Mouse (Mus musculus): ENCODE results near the gene Rpl7l1.
A peak's percentile ranks its signal among the peaks of the same experiment; 100 is the strongest.
"Not testable (repeated sequence)": the region's sequence is repeated elsewhere in the genome, so short reads cannot be mapped to it uniquely, and the experiment has no call there.

Rpl7l1 gene

DNA sequence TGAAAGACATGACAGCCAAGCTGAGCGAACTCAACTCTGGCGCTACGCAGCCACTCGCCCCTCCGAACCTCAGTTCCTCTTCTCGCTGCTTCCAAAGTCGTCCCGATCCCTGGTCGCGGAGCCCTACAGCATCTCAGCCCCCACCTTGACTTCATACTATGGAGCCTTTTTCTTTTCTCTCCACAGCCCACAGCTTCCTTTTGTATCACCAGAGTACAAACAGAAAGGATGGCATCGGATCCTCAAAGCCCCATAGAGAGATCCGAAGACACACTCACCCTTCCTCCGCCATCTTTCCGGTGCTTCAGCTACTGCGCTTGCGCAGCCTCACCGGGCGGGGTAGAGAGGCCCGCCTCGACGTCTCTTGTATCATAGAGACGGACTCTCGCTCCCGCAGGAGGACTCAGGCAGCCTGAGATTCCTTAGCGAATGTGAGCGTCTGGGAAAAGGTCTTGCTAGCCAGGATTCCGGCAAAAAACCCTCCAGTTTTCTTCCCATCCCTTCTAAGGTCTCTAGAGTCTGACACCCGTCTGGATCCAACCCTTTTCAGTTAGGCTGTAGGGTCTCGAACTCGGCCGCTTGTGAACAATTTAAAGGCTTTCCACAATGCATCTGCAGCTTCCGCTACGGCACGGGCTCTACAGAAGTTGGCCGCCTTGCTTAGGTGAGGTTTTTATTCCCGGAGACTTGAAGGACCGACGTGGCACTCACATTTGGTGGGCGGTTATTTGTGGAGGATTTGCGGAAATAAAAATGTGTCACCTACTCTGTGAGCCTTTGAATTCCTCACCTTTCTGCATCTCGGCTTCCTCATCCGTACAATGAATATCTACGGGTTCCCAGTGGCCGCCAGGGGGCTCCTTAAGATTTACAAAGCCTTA lies at the start of gene Rpl7l1:
Gene Rpl7l1 (minus strand): TSS at position 332 of the 881 bp plus-strand sequence.
- DNase-seq (ENCODE audit: low spot score) = peak; percentile 93

DNA sequence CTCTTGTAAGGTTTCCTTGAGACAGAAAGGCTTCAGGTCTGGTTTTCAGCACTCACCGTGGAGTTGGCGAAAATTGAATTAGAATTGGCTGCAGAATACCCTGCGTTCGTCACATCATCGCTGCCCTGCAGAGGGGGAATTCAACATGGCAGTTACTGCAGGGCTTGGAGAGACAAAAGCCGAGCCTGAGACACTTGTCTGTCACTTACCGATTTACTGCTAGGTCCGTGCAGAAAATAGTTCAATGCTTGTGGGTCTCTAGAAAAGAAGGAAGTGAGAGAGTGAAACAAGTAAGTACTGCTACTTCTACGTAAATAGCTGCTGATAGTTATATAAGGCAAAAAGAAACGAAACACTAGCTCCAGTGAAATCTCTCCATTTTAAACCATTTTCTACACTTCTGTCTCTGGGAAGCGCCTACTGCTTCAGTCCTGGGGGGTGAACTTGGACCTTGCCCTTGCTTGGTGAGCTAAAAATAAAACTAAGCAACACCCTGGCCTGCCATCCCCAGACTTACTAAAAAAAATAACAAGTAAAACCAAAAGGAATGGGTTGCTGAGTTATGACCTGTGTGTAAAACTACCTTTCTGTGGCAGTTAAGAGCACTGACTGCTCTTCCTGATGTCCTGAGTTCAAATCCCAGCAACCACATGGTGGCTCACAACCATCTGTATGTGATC lies 47.5 kb upstream of the Rpl7l1 start:
- DNase-seq (ENCODE audit: low spot score) = no peak

DNA sequence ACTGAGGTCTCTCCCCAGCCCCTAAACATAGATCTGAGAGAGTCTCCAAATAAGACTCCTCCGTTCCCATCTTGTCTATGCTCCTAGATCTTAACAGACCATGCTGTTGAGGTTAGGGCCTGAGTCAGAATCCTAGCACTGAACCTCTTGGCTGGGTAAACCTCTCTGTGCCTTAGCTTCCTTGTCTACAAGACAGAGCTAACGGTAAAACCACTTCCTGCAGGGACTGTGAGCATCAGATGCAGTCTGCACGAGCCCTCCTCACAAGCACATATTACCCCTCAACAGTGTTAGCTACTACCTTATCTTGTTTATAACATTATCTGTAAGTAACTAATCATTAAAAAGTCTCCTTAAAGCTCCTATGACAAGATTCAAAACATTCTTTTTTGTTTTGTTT lies 46.5 kb upstream of the Rpl7l1 start:
- no peak for DNase-seq (ENCODE audit: low spot score)

DNA sequence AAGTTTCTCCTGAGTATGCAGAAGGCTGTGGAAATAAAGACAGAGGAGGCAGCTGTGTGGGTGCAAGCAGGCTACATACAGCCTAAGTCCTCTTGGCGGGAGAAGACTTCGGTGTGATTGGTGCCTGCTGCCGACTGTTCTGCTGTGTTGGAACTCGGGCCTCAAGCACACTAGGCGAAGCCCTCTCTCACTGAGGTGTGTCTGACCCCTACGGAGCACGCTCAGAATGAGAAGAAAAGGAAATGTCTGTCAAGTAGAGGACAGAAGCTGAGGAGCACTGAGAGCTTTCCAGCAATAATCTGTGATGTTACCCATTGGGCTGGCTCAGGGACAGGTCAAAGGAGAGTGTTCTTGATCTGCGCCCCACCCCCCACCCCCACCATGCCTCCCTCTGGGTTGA lies 40.6 kb upstream of the Rpl7l1 start:
- DNase-seq (ENCODE audit: low spot score) = no peak

DNA sequence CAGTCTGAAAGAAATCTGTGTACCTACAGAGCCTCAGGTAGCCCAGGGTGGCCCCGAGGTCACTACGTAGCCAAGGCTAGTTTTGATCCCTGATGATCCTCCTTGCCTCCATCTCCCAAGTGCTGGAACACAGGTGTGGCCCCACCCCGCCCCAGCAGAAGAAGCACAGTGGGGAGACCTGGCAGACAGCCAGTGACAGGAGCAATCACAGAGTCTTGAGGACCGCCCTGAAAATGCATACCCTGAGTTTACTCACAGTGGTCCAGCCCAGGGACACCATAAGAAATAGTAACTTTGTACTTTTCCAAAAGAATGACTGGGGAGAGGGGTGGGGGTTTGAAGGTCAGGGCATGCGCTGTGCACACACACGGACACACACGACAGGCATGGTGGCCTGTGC lies 38.2 kb upstream of the Rpl7l1 start:
- DNase-seq (ENCODE audit: low spot score) = no peak

DNA sequence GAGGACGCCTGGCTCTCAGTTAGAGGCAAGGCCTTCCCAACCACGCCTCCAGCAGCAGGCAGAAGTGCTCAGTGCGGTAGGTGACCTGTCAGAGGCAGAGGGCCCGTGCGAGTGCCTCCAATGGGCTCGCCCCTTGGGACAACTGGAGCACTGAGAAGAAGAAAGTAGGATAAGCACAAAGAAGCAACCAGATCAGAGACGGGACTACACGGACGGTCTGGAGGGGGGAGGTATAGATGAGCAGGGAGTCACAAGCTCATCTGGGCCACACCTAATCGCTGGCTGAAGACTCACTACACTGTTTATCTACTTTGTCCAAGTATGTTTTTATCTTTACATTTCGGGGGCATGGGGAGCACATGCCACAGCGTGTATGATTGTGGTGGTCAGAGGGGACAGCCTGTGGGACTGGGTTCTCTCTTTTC lies 35.3 kb upstream of the Rpl7l1 start:
- DNase-seq (ENCODE audit: low spot score) = no peak

DNA sequence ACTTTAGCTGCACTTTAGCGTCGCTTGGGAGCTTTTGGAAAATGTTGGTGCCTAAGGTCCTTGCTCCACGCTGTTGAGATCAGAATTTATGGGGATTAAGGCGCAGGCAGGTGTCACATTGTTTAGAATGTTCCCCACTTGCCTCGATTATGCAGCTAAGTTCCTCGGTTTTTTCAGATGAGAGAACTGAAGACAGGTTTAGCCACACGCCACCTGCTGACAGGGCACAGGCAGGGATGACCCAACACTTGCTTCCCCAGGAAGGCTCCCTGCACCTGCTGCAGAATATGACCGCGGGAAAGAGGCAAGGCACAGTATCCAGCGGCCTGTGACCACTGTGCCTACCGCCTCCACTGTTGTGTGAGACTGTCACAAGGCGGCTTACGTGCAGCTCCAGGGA lies 33.8 kb upstream of the Rpl7l1 start:
- DNase-seq (ENCODE audit: low spot score) = no peak

DNA sequence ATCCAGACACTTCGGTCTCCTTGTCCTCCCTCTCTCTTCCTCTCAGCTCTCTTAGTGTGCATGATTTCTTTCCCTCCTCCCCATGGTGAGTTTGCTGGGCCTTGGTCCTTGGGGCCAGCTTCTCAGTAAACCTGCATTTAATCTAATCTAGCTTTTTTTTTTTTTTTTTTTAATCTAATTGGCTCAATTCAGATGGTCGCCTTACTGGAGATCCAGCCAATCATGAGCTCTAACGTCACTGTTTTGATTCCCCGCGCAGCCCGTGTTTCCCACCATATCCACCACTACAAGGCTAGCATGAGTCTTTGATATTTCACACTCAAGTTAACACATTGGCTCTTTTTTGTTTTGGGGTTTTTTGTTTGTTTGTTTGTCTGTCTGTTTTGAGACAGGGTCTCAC lies 32.0 kb upstream of the Rpl7l1 start:
- no peak for DNase-seq (ENCODE audit: low spot score)

DNA sequence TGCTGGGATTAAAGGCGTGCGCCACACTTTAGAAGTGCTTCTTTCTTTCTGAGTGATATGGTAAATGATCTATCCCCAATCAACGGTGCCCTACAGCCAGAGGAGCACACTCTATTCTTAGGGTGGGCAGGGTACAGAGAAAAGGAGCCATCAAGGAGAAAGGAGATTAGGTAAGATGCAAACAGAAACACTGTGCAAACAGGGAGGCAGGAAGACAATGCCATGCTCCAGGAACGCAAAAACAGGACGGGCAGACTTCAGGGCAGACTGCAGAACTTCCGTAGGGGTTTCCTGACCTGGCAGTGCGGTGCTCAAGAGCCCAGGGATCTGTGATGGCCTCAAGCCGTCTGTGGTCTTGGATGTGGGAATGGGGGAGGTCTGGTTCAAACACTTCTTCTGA lies 31.2 kb upstream of the Rpl7l1 start:
- no peak for DNase-seq (ENCODE audit: low spot score)

DNA sequence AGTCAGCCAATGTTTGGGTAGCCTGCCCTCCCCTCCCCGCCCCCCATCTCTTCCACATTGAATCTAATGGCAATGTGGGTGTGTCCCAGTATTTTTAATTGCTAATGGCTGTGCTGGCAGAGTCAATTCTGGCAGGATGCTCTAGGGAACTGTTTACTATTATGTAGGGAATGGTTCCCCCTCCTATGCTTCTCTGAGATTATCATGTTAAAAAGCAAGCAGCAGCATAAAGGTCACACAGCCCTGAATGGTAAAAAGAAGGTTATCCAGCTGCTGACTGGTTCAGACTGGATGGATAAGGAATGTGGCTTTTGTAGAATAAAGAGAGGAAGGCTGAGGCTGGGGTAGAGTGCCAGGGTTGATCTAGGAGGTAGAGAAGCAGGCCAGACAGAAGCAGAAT lies 30.0 kb upstream of the Rpl7l1 start:
- DNase-seq (ENCODE audit: low spot score) = no peak

DNA sequence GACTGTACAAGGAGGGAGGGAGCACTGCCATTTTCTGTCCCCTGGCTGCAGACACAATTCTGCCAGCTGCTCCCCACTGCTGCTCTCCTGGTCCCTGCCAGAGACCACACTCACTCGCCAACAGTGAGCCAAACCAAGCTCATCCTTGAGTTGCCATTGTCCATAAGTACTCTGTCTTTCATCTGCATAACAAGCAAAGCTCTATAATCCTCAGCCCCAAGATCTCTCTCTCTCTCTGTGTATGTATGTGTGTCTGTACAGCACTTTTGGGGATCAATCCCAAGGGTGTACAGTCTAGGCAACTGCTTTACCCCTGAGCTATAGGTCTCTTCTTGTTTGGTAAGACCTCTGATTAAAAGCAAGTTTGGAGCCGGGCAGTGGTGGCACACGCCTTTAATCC lies 28.2 kb upstream of the Rpl7l1 start:
- no peak for DNase-seq (ENCODE audit: low spot score)

DNA sequence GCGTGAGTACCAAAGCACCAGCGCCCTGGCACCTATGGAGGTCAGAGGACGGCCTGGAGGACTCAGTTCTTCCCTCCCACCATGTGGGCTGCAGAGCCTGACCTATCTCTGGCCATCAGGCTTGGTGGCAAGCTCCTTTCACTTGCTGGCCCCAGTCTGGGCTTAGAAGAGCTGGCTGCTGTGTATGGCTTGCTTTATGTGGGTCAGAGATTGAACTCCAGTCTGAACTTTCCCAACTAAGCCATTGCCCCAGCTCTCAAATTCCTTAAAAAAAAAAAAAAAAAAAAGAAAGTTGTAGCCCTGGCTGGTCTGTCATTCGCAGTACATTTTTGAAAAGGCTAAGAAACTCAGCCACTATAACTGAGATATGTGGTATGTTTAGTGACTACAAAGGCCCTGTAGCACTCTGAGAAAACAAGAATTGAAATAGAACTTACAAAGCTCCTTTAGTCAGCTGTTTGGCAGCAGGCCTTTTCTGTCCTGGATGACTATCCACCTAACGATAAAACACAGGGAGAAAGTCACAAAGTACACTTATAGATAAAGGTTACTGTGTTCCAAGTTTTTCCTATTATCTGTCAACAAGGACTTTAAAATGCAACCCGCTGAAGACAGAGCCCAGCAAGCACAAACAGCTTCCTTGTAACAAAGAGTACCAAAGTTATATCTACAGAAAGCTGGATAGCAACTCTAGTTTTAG lies 26.8 kb upstream of the Rpl7l1 start:
- no peak for DNase-seq (ENCODE audit: low spot score)

DNA sequence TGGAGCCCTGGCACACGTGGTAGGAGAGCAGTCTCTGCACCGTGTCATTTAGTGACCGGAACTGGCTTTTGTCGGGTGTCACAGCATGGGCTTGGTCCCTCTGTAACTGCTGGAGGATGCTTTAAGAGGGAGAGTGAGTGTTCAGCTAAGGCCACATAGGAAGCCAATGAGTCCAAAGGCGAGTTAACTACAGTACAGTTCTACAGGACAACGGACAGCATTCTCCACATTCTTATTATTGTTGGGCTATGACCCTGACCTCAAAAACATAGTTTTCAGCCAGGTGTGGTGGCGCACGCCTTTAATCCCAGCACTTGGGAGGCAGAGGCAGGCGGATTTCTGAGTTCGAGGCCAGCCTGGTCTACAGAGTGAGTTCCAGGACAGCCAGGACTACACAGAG lies 25.9 kb upstream of the Rpl7l1 start:
- DNase-seq (ENCODE audit: low spot score) = no peak

DNA sequence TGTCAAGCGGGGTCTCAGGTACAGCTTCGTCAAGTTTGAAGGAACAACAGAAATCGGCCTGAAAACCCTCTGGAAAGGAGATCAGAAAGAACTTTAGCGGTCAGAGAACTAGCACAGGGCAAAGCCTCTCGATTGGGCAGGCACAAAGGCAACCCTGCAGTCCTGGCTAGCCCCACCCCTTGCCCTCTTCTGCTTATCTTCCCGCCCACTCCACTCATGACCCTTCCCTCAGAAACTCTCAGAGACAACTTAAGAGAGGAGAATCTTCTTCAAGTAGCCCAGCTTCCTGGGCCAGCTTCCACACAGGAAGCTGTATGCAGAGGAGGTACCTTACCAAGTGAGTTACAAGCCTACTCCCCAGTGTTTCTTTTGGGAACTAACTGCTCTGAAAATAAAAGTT lies 19.3 kb upstream of the Rpl7l1 start:
- DNase-seq (ENCODE audit: low spot score) = no peak

DNA sequence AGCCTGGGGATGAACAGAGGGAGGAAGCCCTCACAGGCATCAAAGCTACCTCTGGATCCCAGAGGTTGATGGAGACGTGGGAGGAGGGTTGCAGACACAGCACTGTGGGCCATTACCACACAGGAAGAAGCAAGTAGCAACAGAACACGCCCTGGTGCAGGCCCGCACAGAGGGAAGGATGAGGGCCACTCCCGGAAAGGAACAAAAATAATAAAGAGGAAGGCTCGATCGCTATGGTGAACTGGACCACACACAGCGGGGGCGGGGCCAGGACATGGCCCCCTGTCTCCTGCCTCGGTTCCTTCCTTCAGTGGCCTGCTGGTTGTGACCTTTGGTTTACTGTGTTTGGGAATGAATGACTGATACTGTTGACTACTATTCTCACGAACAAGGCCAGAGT lies 17.2 kb upstream of the Rpl7l1 start:
- no peak for DNase-seq (ENCODE audit: low spot score)

DNA sequence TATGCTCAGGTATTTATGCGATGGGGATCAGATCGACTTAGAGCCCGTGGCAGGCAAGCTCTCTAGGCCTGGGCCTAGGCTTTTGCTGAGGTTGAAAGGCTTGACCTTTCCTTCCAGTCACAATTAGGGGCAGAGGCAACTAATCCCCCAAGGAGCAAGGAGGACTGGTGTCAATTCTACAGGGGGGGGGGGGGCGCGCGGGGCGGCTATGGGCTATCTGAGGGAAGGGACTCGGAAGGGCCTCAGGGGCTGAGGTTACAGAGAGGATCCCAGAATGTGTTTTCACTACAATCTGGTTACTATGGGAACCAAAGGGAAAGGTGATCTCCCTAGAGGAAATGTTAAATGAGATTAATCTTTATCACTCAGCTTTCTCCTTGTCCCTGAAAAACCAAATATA lies 14.9 kb upstream of the Rpl7l1 start:
- DNase-seq (ENCODE audit: low spot score) = no peak

DNA sequence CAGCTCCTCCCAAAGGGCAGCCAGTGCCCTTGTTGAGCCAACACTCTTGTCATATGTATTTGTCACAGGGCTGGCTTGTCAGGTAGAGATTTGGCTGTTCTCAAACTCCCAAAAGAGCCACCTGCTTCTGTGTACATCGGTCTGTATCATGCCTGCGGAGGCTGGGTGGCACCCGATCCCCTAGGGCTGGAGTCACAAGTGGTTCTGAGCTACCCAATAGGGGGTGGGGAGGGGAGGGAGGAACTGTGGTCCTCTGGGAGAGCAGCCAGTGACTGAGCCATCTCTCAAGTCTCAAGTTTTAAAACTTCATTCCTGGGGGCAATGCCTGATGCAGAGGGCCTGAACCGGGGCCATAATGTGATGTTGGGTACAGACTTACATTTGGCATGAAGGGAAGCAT lies 14.3 kb upstream of the Rpl7l1 start:
- no peak for DNase-seq (ENCODE audit: low spot score)

DNA sequence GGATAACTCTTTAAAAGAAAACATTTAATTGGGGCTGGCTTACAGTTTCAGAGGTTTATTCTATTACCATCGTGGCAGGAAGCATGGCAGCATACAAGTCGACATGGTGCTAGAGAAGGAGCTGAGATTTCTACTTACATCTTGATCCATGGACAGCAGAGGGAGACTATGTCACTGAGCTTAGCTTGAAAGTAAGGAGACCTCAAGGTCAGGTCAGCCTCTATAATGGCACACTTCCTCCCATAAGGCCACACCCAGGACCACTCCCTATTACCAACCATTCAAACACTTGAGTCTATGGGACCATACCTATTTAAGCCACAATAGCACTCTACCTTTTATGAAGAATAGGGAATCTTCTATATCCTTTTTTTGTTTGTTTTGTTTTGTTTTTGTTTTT lies 10.5 kb upstream of the Rpl7l1 start:
- DNase-seq (ENCODE audit: low spot score) = no peak

DNA sequence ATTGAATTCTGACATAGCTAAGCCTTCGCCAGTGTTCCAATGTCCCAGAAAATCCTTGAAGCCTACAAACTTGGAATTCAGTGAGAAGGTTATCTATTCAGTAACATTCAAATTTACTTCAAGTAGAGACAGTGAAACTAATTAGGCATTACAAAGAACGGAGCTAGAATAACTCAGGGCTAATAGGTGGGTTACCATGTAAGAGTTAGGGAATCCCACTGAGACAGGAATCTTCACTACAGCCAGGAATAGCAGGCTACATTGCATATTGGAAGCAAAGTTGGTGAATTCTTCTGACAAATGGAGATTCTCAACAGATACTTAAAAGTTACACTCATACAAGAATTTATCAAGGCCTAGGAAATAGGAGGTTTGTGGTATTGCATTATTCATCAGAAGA lies 5.5 kb upstream of the Rpl7l1 start:
- DNase-seq (ENCODE audit: low spot score) = not testable (repeated sequence)

DNA sequence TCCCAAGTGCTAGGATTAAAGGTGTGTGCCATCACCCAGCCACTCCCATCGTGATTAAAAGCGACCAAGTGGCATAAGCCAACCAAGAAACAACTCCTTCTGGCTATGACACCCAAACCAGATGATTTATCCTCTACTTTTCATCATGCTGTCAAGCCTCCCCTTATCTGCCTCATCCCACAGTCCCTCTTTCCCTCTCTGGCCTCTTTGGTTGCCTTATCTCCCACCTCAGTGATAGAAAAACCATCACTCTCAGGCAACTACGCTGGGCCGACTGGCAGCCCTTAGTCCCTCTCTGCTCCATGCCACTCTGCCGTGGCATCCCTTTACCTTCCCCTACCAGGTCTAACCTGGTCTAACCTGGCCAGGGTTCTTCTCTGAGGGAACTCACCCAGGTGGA lies 4.5 kb upstream of the Rpl7l1 start:
- DNase-seq (ENCODE audit: low spot score) = no peak

DNA sequence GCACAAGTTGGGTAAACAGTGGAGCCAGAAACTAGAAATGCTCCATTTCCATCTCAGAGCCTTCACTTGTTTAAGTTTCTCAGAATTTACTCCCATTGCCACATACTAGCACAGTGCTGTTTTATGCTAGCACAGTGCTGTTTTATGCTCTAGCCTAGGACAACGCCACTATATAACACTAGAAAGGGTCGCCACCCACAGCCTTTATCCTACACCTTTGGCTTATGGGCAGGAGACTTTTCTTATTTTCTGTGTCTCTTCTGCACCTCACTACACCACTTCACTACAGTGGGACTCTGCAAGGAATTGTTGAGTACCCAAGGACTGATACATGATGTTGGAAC lies 722 bp upstream of the Rpl7l1 start:
- no peak for DNase-seq (ENCODE audit: low spot score)

DNA sequence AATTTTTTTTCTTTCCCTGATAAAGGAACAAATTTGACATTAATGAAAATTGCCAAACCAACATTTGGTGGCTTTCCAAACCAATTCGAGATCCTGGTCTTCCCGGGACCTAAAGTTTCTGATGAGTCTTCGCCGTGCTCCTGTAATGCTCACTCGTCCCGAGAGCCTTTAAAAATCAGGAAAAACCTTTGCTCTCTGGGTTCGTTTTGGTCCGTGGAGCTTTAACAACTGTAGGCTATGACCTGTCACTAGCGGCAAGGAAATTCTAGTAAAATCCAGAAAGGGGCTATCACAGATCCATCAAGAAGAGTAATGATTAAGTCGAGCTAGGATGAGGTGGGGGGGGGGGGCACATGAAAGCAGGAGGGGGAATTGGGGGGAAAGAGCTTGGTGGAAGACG lies 596 bp downstream of the Rpl7l1 start:
- DNase-seq (ENCODE audit: low spot score) = no peak

DNA sequence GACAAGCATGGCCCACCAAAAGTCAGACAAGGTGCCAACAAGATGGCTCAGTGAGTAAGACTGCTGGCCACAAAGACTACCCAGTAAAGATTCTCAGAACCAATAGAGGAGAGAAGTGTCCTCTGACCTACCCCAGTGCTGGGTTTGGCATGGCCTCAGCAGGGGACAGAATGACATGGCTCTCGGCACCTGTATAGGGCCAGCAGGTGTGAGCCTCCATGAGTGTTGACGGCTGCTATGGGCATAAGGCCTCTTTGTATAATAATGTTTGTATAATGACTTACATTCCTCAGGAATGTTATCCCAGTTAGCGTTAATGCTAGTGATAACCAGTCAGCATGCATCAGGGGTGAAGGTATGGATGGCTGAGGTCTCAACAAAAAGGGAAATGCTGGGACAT lies 6.4 kb downstream of the Rpl7l1 start:
- DNase-seq (ENCODE audit: low spot score) = no peak
